Mouse (Mus musculus) megakaryocyte-erythroid progenitor cell, adult 5-6 weeks (primary cell): Measurements from ENCODE around the gene Mxra7. TPM values are rescaled to one million over a fixed set of nuclear protein-coding genes. Genes with fewer than 3 reads are reported as not detected.

Experiments used
- ATAC-seq: replicated peaks from 2 replicates; pipeline ENCODE4 v1.8.0; 2016; ENCODE audit warnings: mild to moderate bottlenecking, inconsistent platforms; ENCODE audit not compliant: severe bottlenecking, poor library complexity, low FRiP score, low TSS enrichment
- total RNA-seq, 2 experiments: library from RNA; stranded (forward) in 1 of 2; stranded (reverse) in 1 of 2; fragments of 200-1000, 215-1000 nt in 1 of 2; fragments of >200 nt in 1 of 2; fragmentation: Nextera tagmentation in 1 of 2; gene quantifications; 2 replicates each; pipeline ENCODE4 v1.2.3; 2014 to 2017

Mxra7 gene
- total RNA-seq, 2 experiments from 2014 or later = not detected

- ATAC-seq = no peak
These were observed 21.4 kb downstream of the Mxra7 start for GRCm38 (mm10) chr11:116806136-116807071.

- ATAC-seq = no peak
These were observed 25.1 kb downstream of the Mxra7 start for GRCm38 (mm10) chr11:116802709-116803108.

GRCm38 (mm10) chr11:116801106-116801505 lies 26.7 kb downstream of the Mxra7 start:
- ATAC-seq = no peak

GRCm38 (mm10) chr11:116799364-116799763 lies 28.5 kb downstream of the Mxra7 start:
- ATAC-seq = no peak

GRCm38 (mm10) chr11:116784221-116784620 lies 43.6 kb downstream of the Mxra7 start:
- ATAC-seq = no peak

GRCm38 (mm10) chr11:116782737-116783145 lies 45.1 kb downstream of the Mxra7 start:
- ATAC-seq = peak; percentile 100

GRCm38 (mm10) chr11:116775407-116775806 lies 52.4 kb downstream of the Mxra7 start, which contains the start of gene St6galnac1:
Gene St6galnac1 (minus strand): TSS chr11:116775507.
- ATAC-seq = no peak

- no peak for ATAC-seq
These were observed 54.6 kb downstream of the Mxra7 start for GRCm38 (mm10) chr11:116773205-116773604.

- no peak for ATAC-seq
These were observed 58.0 kb downstream of the Mxra7 start for GRCm38 (mm10) chr11:116769873-116770272.

GRCm38 (mm10) chr11:116764946-116765345 lies 62.9 kb downstream of the Mxra7 start:
- ATAC-seq = no peak

- ATAC-seq = no peak
These were observed 63.5 kb downstream of the Mxra7 start for GRCm38 (mm10) chr11:116764346-116764745.

GRCm38 (mm10) chr11:116755191-116755590 lies 72.7 kb downstream of the Mxra7 start:
- ATAC-seq = no peak

- ATAC-seq = no peak
These were observed 74.0 kb downstream of the Mxra7 start for GRCm38 (mm10) chr11:116753674-116754470.

Other genes with a start within 250 kb of the Mxra7 start
- gene Ube2o, start 246.6 kb downstream of the Mxra7 start, total RNA-seq (2014; fragmentation: Nextera tagmentation) = 9.2 and 28.8 TPM in 2 replicates
- 4.6 and 22.6 TPM in 2 replicates for gene Ube2o, start 246.6 kb downstream of the Mxra7 start, total RNA-seq (2017)
- gene Aanat, start 241.6 kb downstream of the Mxra7 start, total RNA-seq (2014; fragmentation: Nextera tagmentation) = not detected in 2 replicates
- gene Aanat, start 241.6 kb downstream of the Mxra7 start, total RNA-seq (2017) = not detected in 2 replicates
- gene Rhbdf2, start 201.0 kb downstream of the Mxra7 start, total RNA-seq (2014; fragmentation: Nextera tagmentation) = 4.1 and 6.1 TPM in 2 replicates
- 1.3 and 3.3 TPM in 2 replicates for gene Rhbdf2, start 201.0 kb downstream of the Mxra7 start, total RNA-seq (2017)
- 2.1 TPM in 1 of 2 replicates, not detected in the other for gene Prcd, start 174.5 kb downstream of the Mxra7 start, total RNA-seq (2014; fragmentation: Nextera tagmentation)
- gene Prcd, start 174.5 kb downstream of the Mxra7 start, total RNA-seq (2017) = not detected in 2 replicates
- not detected in 2 replicates for gene Cygb, start 173.7 kb downstream of the Mxra7 start, total RNA-seq (2014; fragmentation: Nextera tagmentation)
- not detected in 2 replicates for gene Cygb, start 173.7 kb downstream of the Mxra7 start, total RNA-seq (2017)
- gene St6galnac1, start 52.5 kb downstream of the Mxra7 start, total RNA-seq (2014; fragmentation: Nextera tagmentation) = not detected in 2 replicates
- gene St6galnac1, start 52.5 kb downstream of the Mxra7 start, total RNA-seq (2017) = not detected in 2 replicates
- gene Mettl23, start 15.2 kb upstream of the Mxra7 start, total RNA-seq (2014; fragmentation: Nextera tagmentation) = 53.6 and 58.8 TPM in 2 replicates
- 47.2 and 48.2 TPM in 2 replicates for gene Mettl23, start 15.2 kb upstream of the Mxra7 start, total RNA-seq (2017)
- gene Jmjd6, start 15.4 kb upstream of the Mxra7 start, total RNA-seq (2014; fragmentation: Nextera tagmentation) = 50.7 and 56.7 TPM in 2 replicates
- 43.5 and 49.5 TPM in 2 replicates for gene Jmjd6, start 15.4 kb upstream of the Mxra7 start, total RNA-seq (2017)
- 17.2 and 21.1 TPM in 2 replicates for gene Mfsd11, start 24.4 kb upstream of the Mxra7 start, total RNA-seq (2014; fragmentation: Nextera tagmentation)
- gene Mfsd11, start 24.4 kb upstream of the Mxra7 start, total RNA-seq (2017) = 7.2 and 20.1 TPM in 2 replicates
- 740 and 930 TPM in 2 replicates for gene Srsf2, start 25.0 kb upstream of the Mxra7 start, total RNA-seq (2014; fragmentation: Nextera tagmentation)
- gene Srsf2, start 25.0 kb upstream of the Mxra7 start, total RNA-seq (2017) = 646 and 663 TPM in 2 replicates
- gene Mgat5b, start 90.8 kb upstream of the Mxra7 start, total RNA-seq (2014; fragmentation: Nextera tagmentation) = not detected in 2 replicates
- not detected in 2 replicates for gene Mgat5b, start 90.8 kb upstream of the Mxra7 start, total RNA-seq (2017)